In genomic region chr11:12867541-12867940, GRCm38 (mm10) we compare ENCODE assay signal across 16 mouse cellular contexts.
"Had no signal": no experiment of that assay in that cellular context is flagged by ENCODE, and none has a peak within 500 bp of the region (broad histone marks: within the 10 kb centered on the region; RNA-seq: fewer than 3 reads in every experiment).

No protein-coding gene starts in this region.

- H3K36me3 ChIP-seq: neural tube, embryonic 13.5 days; neural tube, embryonic 15.5 days; stomach, embryonic 15.5 days had no signal

- H3K9ac ChIP-seq: neural tube, embryonic 13.5 days; neural tube, embryonic 15.5 days; stomach, embryonic 15.5 days had no signal

- H3K9me3 ChIP-seq: neural tube, embryonic 13.5 days; neural tube, embryonic 15.5 days; stomach, embryonic 15.5 days had no signal

- DNase-seq: retina, postnatal 1 day; right cerebral cortex, adult 18-20 months; right cerebral cortex, postnatal 14 days; right cerebral cortex, postnatal 25 days; right cerebral cortex, postnatal 4 days; spleen, adult 18-20 months; thymus, adult 18-20 months; thymus, adult 2 months; thymus, postnatal 14 days; thymus, postnatal 25 days; thymus, postnatal 36 days; thymus, postnatal 4 days had no signal

- H3K4me3 ChIP-seq: neural tube, embryonic 13.5 days; neural tube, embryonic 15.5 days; stomach, embryonic 15.5 days had no signal

- H3K4me1 ChIP-seq: neural tube, embryonic 13.5 days; neural tube, embryonic 15.5 days; stomach, embryonic 15.5 days had no signal

- H3K27ac ChIP-seq: neural tube, embryonic 13.5 days; neural tube, embryonic 15.5 days; stomach, embryonic 15.5 days; stomach, postnatal 0 days had no signal

- H3K27me3 ChIP-seq: neural tube, embryonic 13.5 days; neural tube, embryonic 15.5 days; stomach, embryonic 15.5 days had no signal

- H3K4me2 ChIP-seq: neural tube, embryonic 13.5 days; neural tube, embryonic 15.5 days; stomach, embryonic 15.5 days had no signal
